Mouse (Mus musculus) C2C12 (cell line): ENCODE results near the gene Mrc2.

Experiments
- CEBPB ChIP-seq: IDR thresholded peaks from one replicate; pipeline ENCODE4 v1.6.1; 2011; ENCODE audit warnings: low read depth, mild to moderate bottlenecking, control low read depth, moderate library complexity
- CTCF ChIP-seq: IDR thresholded peaks from one replicate; pipeline ENCODE4 v1.5.1; 2011; ENCODE audit not compliant: control insufficient read depth, insufficient read depth, insufficient read length
- USF1 ChIP-seq: IDR thresholded peaks from one replicate; pipeline ENCODE4 v1.6.1; 2011; ENCODE audit warnings: low read depth, mild to moderate bottlenecking, control low read depth, moderate library complexity

GRCm38 (mm10) chr11:105246369-105246768 lies 46.1 kb upstream of the Mrc2 start:
- TF ChIP-seq CTCF: no peak
- TF ChIP-seq USF1: no peak
- TF ChIP-seq CEBPB: no peak
